Mouse (Mus musculus): ENCODE results near the gene Abcb10.
"Not testable (repeated sequence)": the region's sequence is repeated elsewhere in the genome, so short reads cannot be mapped to it uniquely, and the experiment has no call there.

The Abcb10 gene

DNA sequence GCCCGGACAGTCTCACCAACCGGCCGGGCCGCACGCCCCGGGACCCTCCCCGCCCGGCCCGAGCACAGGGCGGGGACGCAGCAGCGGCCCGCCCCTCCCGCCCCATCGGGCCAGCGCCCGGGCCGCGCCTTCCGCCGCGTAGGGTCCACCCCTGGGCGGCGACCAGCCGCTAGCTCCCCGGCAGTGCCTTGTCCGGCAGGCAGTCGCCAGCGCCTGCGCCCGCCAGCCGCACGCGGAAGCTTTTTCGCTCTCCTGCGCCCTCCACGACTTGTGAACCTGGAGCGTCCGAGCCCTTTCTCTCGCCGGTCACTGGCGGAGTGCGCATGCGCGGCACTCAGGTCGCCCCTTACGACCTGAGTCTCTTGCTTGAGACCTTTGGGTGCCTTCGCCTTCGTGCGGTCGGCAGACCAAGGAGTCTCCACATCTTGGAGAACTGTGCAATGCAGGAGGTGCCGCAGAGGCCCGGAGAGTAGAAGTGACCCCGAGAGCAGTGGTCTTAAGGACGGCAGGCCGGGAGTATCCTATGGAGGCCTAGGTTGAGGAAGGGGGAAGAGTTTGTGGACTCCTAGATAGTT lies at the start of gene Abcb10:
Abcb10 (minus strand) TSS at position 297 of the 575 bp plus-strand sequence.
- peak; percentile 95 for DNase-seq

DNA sequence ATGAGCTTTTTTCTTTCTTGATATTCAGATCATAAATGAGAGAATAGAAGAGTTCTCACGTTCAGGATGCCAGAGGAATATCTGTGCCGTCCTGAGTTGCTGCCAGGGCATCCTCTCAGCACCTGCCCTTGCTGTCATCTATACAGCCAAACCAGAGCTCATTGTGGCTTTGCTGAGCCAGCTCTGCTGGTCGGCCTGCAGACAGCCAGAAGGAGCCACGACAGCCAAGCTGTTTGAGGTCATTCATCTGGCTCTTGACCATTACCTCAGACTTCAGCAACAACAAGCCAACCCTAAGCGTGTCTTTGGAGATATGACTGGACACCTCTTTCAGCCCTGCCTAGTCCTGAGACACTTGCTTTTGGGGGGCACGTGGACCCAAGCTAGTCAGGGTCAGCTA lies 44.9 kb upstream of the Abcb10 start:
- no peak for DNase-seq

DNA sequence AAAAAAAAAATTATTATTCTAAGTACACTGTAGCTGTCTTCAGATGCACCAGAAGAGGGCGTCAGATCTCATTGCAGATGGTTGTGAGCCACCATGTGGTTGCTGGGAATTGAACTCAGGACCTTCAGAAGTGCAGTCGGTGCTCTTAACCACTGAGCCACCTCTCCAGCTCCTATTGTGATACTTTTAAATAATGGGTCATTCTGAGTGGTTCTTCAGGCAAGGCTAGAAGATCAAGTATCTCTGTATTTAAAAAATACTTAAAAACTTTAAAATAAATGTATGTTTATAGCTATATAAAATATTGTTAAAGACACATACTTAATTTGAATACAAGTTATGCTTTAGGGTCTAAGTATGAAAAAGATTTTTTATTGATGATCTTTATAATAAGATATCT lies 43.3 kb upstream of the Abcb10 start:
- DNase-seq = not testable (repeated sequence)

DNA sequence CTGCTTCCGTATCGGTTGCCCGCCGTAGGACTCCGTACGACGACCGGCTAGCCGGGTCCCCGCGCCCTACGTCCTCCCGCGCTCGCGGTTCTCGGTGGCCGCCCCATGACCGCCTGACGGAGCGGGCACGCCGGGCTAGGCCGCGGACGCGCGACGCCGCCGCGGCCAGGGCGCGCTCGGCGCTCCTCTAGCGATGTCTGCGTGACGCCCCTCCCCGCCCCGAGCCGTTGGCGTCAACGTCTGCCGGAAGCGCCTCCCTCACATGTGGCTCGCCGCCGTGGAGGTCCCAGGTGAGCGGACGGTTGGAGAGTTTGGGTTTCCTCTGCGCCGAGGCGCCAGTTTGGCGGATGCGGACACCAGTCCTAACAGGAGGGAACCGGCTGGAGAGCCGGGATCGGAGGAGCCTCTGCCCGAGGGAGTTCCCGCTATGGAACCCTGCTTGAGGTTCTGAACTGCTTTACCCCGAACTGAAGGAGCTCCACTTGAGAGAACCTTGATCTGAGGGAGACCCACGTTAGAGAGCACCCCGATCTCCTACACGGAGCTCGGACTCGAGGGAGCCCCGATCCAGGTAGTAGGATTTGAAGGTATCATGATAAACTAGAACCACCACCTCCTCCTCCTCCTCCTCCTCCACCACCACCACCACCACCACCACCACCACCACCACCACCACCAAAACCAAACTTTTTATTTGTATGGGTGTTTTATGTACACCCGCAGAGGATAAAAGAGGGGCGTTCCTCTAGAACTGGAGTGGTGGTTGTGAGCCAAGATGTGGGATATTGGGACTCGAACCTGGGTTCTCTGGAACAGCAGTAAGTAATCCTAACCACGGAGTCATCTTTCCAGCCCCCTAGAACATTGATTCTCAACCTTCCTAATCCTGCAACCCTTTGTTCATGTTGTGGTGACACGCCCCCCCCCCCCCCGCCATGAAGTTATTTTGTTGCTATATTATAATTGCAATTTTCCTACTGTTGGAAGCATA lies 38.6 kb upstream of the Abcb10 start, which contains the start of the genes Taf5l and Urb2:
Taf5l (minus strand) TSS at position 161 of the 991 bp plus-strand sequence.
Urb2 (plus strand) TSS at position 272 of the 991 bp plus-strand sequence.
- DNase-seq = peak; percentile 96

DNA sequence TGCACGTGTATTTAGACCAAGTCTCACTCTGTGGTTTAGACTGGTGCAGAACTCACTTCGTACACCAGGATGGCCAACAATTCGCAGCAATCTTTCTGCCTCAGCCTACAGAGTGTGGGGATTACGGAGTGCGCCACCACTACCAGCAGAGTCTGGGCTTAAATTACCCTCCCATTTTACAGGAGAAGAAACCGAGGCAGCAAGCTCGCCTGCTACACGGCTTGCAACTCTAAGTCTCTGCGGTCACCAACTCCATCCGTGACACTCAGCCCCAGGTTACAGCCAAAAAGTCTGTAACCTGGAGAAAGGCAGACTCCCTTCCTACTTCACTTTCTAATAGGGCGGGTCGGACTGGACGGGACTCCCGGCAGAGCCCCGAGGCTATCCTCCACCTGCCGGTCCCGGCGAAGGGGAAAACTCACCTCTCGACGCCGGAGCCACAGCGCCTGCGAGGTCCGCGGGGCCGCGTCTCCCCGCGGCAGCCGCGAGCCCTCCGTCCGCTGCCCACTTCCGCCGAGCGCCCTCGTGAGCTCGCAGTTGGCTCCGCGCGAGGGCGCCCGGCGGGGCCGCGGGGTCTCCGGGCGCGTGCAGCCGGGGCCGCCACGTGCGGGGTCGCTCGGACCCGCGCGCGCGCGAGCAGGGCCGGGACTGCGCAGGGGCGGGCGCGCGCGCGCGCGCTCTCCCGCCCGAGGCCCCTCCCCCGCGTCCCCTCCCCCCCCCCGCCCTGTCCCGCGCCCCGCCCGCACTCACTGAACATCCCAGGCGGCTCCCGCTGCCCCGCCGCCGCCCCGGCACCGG lies 37.7 kb upstream of the Abcb10 start:
- DNase-seq = no peak

- DNase-seq = peak; percentile 21
These were observed 36.9 kb upstream of the Abcb10 start for GRCm38 (mm10) chr8:124019782-124020181.

DNA sequence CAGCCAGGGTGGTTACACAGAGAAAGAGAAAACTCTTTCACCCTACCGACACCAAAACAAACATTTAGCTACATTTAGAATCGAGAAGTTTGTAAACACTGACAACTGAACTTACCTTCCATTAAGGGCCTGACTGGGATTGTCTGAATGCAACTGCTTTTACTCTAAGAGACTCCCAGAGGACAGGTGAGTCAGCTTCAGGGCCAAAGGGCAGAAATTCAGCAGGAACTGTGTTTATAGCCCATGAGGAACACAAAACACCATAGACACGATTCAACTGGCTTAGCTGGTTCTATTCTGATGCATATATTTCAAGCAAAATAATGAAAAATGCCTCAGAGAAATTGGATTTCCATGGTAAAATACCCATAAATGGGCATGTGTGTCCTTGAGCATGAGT lies 31.8 kb upstream of the Abcb10 start:
- DNase-seq = no peak

DNA sequence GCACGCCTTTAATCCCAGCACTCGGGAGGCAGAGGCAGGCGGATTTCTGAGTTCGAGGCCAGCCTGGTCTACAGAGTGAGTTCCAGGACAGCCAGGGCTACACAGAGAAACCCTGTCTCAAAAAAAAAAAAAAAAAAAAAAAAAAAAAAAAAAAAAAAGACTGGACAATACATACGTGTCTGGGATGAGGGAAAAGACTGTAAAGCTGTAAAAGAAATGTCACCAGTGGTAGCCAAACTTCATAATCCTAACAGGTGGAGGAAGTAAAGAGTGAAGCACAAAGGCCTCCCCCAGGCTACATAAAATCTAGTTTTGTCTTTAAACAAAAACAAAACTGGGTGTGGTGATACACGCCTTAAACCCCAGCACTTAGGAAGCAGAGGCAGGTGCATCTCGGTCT lies 31.4 kb upstream of the Abcb10 start:
- not testable (repeated sequence) for DNase-seq

GRCm38 (mm10) chr8:124011989-124012586 lies 29.2 kb upstream of the Abcb10 start:
- DNase-seq = no peak

DNA sequence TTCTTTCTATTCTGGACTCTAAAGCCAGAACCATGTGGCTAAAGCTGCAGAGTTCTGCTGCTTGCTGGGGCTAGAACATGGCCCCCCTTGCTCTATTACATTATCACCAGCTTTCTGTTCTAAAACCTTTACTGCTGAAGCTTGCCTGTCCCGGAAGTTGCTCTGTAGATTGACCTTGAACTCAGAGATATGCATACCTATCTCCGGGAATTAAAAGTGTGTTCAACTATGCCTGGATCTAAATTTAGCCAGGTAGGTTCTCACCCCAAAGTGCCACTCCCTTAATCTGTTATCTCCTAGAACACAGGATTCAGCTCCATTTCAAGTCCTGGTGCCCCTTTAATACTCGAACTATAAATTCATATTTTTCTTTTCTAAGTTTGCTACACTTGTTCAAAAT lies 28.7 kb upstream of the Abcb10 start:
- DNase-seq = no peak

DNA sequence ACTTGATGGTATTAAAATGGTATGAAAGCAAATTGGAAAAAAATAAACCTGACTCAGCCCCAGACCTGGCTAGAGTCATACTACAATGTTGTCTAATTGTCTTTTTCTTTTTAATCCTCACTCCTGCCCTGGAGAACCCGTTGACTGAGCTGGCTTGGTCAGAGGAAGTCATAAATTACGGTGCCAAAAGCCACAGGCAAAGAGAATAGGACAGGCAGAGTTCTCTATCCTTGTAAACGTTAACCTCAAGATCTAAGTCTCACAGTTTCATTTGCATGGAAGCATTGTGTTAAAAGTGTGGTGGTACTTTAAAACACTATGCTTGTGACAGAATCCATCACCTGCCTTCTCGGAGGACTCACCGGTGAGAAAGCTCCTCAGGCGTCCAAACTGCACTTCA lies 24.9 kb upstream of the Abcb10 start:
- no peak for DNase-seq

GRCm38 (mm10) chr8:124002546-124003108 lies 19.7 kb upstream of the Abcb10 start:
- DNase-seq = no peak

DNA sequence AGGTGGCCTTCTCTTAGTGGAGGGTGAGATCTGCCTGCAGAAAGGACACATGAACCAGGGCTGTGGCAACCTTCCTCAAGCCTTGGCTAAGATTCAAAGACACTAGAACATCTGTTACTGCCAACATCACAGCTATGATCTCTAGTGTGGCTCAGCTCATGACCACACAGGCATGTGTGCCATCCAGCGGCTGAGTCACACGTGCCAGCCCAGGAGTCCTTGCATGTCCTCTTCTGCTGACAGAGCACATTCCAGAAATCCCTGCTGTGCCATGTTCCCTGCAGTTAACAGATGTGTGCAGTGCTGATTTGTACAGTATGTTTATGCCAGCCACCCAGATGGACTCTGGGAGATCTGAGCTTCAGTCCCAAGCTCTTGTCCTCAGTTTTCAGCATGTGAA lies 16.6 kb upstream of the Abcb10 start:
- DNase-seq = no peak

GRCm38 (mm10) chr8:123993997-123994396 lies 11.1 kb upstream of the Abcb10 start:
- no peak for DNase-seq

GRCm38 (mm10) chr8:123993597-123993996 lies 10.7 kb upstream of the Abcb10 start:
- no peak for DNase-seq

DNA sequence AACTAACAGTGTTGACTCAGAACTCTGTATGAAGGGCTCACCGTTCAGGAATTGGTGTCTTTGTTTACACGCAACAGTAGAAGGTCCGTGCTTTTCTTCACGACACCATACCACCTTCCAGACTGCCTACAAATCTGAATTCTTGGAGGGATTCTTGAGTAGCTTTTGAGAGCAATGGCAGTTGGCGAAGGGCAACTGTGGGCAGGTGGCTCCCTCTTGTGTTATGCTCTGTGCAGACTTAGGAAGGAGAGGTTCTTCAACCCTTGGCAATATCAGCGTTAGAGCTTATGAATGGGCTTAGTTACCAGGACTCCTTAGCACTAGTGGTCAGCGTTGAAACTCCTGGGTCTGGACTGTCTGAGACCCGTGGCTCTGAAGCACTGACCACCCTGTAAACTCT lies 9.7 kb upstream of the Abcb10 start:
- no peak for DNase-seq

DNA sequence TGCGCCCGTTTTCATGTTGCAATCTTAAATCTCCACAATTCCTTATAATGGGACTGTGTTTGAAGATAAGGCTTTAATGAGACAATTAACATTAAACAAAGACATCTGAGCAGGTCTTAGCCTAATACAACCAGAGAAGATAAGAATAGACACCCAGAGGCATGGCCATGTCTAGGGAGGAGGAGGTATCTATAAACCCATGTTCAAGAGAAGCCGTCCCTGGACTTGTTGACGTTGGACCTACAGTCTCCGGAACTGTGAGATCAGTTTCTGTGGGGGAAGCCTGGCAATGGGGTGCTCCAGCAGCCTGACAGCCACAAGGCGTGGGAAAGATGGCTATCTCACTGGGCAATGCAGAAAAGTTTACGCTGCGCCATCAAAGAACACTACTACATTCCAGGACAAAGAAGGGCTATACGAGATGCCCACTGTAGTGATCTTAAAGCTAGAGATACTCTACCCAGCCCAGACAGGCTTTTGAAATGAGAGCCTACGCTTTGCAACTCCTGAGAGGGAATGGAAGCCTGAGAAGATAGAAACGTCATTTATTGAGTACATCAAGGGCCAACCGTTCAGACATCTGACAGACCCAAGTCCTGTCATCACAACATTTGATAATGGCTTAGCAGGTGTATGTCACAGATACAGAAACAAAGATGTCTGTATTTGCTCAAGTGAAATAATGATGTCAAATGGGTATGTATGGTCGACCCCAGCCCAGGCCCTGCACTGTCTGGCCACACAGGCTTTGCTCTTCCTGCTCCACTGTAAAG lies 7.5 kb upstream of the Abcb10 start:
- no peak for DNase-seq

DNA sequence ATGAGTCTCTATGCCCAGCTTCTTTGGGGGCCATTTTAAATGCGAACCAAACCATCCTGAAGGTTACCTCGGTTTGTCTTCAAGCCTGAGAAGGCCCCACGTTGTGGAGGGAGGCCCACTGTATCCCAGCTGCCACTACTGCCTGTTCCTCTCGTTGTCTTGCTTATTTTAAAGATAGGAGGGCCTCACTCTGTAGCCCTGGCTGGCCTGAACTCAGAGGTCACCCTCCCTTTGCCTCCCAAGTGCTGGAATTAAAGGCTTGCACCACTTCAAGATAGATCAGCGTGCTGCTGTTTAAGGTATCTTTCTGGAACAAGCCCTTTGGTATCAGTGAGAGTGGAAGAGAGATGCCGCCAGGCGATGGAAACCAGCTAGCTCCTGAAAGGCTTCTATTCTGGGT lies 6.2 kb upstream of the Abcb10 start:
- no peak for DNase-seq

DNA sequence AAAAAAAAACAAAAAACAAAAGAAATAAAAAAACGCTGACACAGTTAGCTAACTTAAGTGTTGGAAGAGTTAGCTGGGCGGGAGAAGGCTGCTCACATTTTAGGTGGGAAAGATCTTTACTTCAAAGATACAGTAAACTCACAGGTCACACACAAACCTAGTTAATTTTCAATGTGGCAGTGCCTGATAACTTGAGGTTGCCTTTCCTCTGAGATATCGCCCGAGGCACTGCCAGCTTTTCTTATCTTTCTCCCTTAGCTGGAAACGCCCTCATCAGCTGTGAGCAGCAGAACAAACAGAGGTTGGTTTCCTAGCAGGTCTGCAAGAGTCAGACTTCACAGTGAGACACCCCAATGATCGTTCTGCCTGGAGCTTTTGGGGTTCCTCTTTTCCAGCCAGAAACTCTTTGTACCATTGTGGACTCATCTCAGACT lies 5.7 kb upstream of the Abcb10 start:
- DNase-seq = no peak

DNA sequence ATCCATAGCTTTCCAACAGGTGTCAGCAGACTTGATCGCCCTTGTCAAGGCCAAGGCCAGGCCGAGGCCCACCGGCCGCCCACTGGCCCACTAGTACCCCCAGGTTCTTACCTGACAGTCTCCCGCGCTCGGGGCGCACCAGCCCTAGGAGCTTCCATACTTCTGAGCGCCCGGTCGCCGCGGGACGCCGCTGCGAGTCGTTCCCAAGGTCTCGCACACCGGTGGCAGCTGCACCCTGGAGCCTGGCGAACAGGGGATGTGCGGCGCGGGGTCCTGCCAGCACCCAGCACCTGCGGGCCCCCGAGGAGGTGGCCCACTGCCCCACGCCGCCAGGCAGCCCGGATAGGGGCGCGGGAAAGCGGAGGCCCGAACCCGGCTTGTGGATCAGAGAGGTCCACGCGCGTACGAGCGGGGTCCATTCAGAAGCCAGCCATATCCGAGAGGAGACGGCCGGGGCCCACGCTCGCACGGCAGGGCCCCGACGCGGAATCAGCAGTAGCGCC lies 580 bp downstream of the Abcb10 start:
- no peak for DNase-seq

DNA sequence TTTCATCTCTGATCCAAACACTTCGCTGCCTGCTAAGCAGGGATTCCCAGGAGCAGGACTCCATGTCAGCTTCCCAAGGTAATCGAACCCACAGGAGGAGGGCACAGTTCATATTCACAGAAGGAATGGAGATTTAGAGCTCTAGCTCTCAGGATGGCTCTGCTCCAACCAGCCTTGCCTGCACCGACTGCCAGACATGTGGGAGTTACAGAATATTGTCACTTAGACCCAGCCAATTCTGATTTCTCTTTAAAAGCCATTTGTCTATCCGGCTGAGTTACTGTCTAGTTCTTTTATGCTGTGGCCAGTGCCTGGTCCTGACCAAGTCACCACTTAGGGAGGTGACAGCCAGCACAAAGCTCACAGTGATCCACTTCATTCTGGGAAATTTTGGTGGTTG lies 1.2 kb downstream of the Abcb10 start:
- DNase-seq = no peak
